Comparison of ENCODE assay signal across 19 mouse cellular contexts in genomic region chr13:53122085-53122484, GRCm38 (mm10).
A peak's percentile ranks its signal among the peaks of the same experiment; 100 is the strongest.
DNase-seq lines count a peak whose midpoint lies in the region; ATAC-seq lines count a peak whose summit lies in the region.
"Had no signal": no experiment of that assay in that cellular context is flagged by ENCODE, and none has a peak within 500 bp of the region (broad histone marks: within the 10 kb centered on the region; RNA-seq: fewer than 3 reads in every experiment).

No protein-coding gene starts in this region.

- ATAC-seq in kidney, embryonic 16.5 days (ENCODE audit: low FRiP score, low TSS enrichment) = no peak
- ATAC-seq in forebrain, embryonic 12.5 days (ENCODE audit: low FRiP score) = no peak
- ATAC-seq: forebrain, embryonic 16.5 days had no signal

- no peak overlapping the region for H3K9ac ChIP-seq in kidney, embryonic 16.5 days (replicated peaks; ENCODE audit: low read length)
- H3K9ac ChIP-seq in forebrain, embryonic 12.5 days = no peak overlapping the region
- H3K9ac ChIP-seq: limb, embryonic 13.5 days; neural tube, embryonic 12.5 days; stomach, embryonic 15.5 days had no signal

- no peaks in the 10 kb centered on the region for H3K9me3 ChIP-seq in kidney, embryonic 16.5 days (ENCODE audit: low read length)
- H3K9me3 ChIP-seq in forebrain, embryonic 12.5 days = no peaks in the 10 kb centered on the region
- H3K9me3 ChIP-seq: limb, embryonic 13.5 days; midbrain, embryonic 10.5 days; neural tube, embryonic 12.5 days; stomach, embryonic 15.5 days had no signal

- peaks cover 20% of the 10 kb centered on the region for H3K4me1 ChIP-seq in kidney, embryonic 16.5 days (ENCODE audit: insufficient read depth, low read length)
- H3K4me1 ChIP-seq in forebrain, embryonic 12.5 days = peaks cover 15% of the 10 kb centered on the region

- no peaks in the 10 kb centered on the region for H3K27me3 ChIP-seq in kidney, embryonic 16.5 days (ENCODE audit: insufficient read depth, low read length)
- H3K27me3 ChIP-seq in forebrain, embryonic 12.5 days = no peaks in the 10 kb centered on the region
- H3K27me3 ChIP-seq: limb, embryonic 13.5 days; neural tube, embryonic 12.5 days; stomach, embryonic 15.5 days had no signal

- H3K27ac ChIP-seq in kidney, embryonic 16.5 days (ENCODE audit: low read length) = no peak overlapping the region
- H3K27ac ChIP-seq in forebrain, embryonic 12.5 days = no peak overlapping the region
- H3K27ac ChIP-seq: limb, embryonic 13.5 days; midbrain, embryonic 10.5 days; neural tube, embryonic 12.5 days; stomach, embryonic 15.5 days had no signal

- peak; percentile 52 to 53 for DNase-seq in cerebellum, postnatal 10 days
- no peak for DNase-seq in cerebellum, adult 8-10 months
- peak; percentile 51 for DNase-seq in kidney, postnatal 14 days
- DNase-seq in adrenal gland, postnatal 36 days = peak; percentile 39 to 47
- DNase-seq in kidney, postnatal 36 days = peak; percentile 33 to 63
- DNase-seq in right cerebral cortex, postnatal 25 days = no peak
- DNase-seq: cerebellum, adult 11 months; cerebellum, postnatal 36 days; heart, postnatal 4 days; lung, adult 2 months; lung, postnatal 4 days; thymus, postnatal 4 days had no signal

- H3K4me2 ChIP-seq in kidney, embryonic 16.5 days (replicated peaks; ENCODE audit: low read depth, low read length) = no peak overlapping the region
- no peak overlapping the region for H3K4me2 ChIP-seq in forebrain, embryonic 12.5 days
- H3K4me2 ChIP-seq: limb, embryonic 13.5 days; neural tube, embryonic 12.5 days; stomach, embryonic 15.5 days had no signal

- H3K36me3 ChIP-seq in kidney, embryonic 16.5 days (ENCODE audit: insufficient read depth, low read length) = no peaks in the 10 kb centered on the region
- H3K36me3 ChIP-seq in forebrain, embryonic 12.5 days (replicated peaks) = peaks cover 9% of the 10 kb centered on the region; the same call in 1 of the 2 replicates

- WGBS in kidney, embryonic 16.5 days = 77% methylated on average over 8 of the region's 8 CpGs
- 86% methylated on average over 8 of the region's 8 CpGs for WGBS in forebrain, embryonic 12.5 days

- H3K4me3 ChIP-seq in kidney, embryonic 16.5 days (ENCODE audit: low read length) = no peak overlapping the region
- H3K4me3 ChIP-seq in forebrain, embryonic 12.5 days (replicated peaks) = no peak overlapping the region
- H3K4me3 ChIP-seq: limb, embryonic 13.5 days; midbrain, embryonic 10.5 days; neural tube, embryonic 12.5 days; stomach, embryonic 15.5 days had no signal

Comparison
In these comparisons a context has a peak if more than half of its experiments do, and no peak if none do; other contexts are left out.
1. DNase-seq: peak in cerebellum, postnatal 10 days (2 of 2), kidney, postnatal 14 days (single experiment), adrenal gland, postnatal 36 days (2 of 2) and kidney, postnatal 36 days (2 of 2); none in cerebellum, adult 8-10 months (single experiment) and right cerebral cortex, postnatal 25 days (single experiment).